Mouse (Mus musculus) limb, embryonic 14.5 days (tissue): ENCODE data around the gene Zfp366. TPM values are rescaled to one million over a fixed set of nuclear protein-coding genes. Genes with fewer than 3 reads are reported as not detected.

Source experiments
- ATAC-seq: fragments of 200-750 bp; cut with Nextera tagmentation; 2 replicates; pipeline ENCODE4 v1.8.0; 2017; ENCODE audit warnings: low read depth, moderate number of reproducible peaks, moderate TSS enrichment; ENCODE audit not compliant: low FRiP score
- DNase-seq: peaks from one replicate; pipeline ENCODE4 v3.0.0-alpha.2; 2015; ENCODE audit warnings: low spot score
- H3K27ac ChIP-seq: fragments of 300-500 bp; sonication (generic); replicated peaks from 2 replicates; pipeline ENCODE4 v1.5.1; 2014; ENCODE audit warnings: low read depth, mild to moderate bottlenecking, low read length, moderate library complexity, mixed read lengths
- H3K27me3 ChIP-seq: fragments of 300-500 bp; sonication (generic); 2 replicates; pipeline ENCODE4 v1.6.1; 2014; ENCODE audit warnings: low read length, mixed read lengths; ENCODE audit not compliant: control insufficient read depth, insufficient read depth
- H3K36me3 ChIP-seq: fragments of 300-500 bp; sonication (generic); 2 replicates; pipeline ENCODE4 v1.6.1; 2014; ENCODE audit warnings: mild to moderate bottlenecking, low read length, moderate library complexity, mixed read lengths; ENCODE audit not compliant: control insufficient read depth, insufficient read depth
- H3K4me1 ChIP-seq: fragments of 300-500 bp; sonication (generic); 2 replicates; pipeline ENCODE4 v1.6.1; 2014; ENCODE audit warnings: antibody characterized with exemption, low read length, mixed read lengths; ENCODE audit not compliant: control insufficient read depth, insufficient read depth
- H3K4me2 ChIP-seq: fragments of 300-500 bp; sonication (generic); replicated peaks from 2 replicates; pipeline ENCODE4 v1.6.1; 2014; ENCODE audit warnings: low read depth, mild to moderate bottlenecking, low read length, moderate library complexity; ENCODE audit not compliant: severe bottlenecking
- H3K4me3 ChIP-seq: fragments of 300-500 bp; sonication (generic); replicated peaks from 2 replicates; pipeline ENCODE4 v1.5.1; 2014; ENCODE audit warnings: low read length
- H3K9ac ChIP-seq: fragments of 300-500 bp; sonication (generic); 2 replicates; pipeline ENCODE4 v1.6.1; 2014; ENCODE audit warnings: mild to moderate bottlenecking, low read depth, low read length, moderate library complexity; ENCODE audit not compliant: severe bottlenecking
- H3K9me3 ChIP-seq: fragments of 300-500 bp; sonication (generic); 2 replicates; pipeline ENCODE4 v1.6.1; 2016; ENCODE audit warnings: low read length; ENCODE audit not compliant: control insufficient read depth
- POLR2A ChIP-seq: fragments of 200-500 bp; IDR thresholded peaks from 2 replicates; pipeline ENCODE4 v1.8.0; 2012; ENCODE audit warnings: inconsistent platforms, mild to moderate bottlenecking, moderate library complexity, borderline replicate concordance; ENCODE audit not compliant: insufficient read depth, insufficient read length; ENCODE audit errors: extremely low read depth
- WGBS: fragments of 180-500 bp; shearing (Covaris S2); extraction: QIAGEN DNeasy Blood & Tissue Kit; methylation state at CpG from one replicate; pipeline ENCODE4 v1.1.7; 2014; 5-methylcytosine and 5-hydroxymethylcytosine counted together
- polyA plus RNA-seq, 2 experiments: library from polyadenylated mRNA; depleted of rRNA in 1 of 2; stranded (reverse) in 1 of 2; unstranded in 1 of 2; fragments of >200 nt; fragmentation: Nextera tagmentation in 1 of 2; extraction: Ambion mirVana in 1 of 2; gene quantifications; 2 replicates each; pipeline versions ENCODE4 v1.2.1 to v1.2.3; 2012 to 2014

The Zfp366 gene
- polyA plus RNA-seq, 2 experiments: 0.73 to 2.5 TPM

- ATAC-seq (no peak), DNase-seq (no peak)
- no peak for TF ChIP-seq POLR2A
- Histone ChIP-seq H3K4me3 (no peak overlapping the region), H3K9ac (no peak overlapping the region), H3K36me3 (no peaks in the 10 kb centered on the region), H3K27ac (no peak overlapping the region), H3K9me3 (no peaks in the 10 kb centered on the region), H3K4me1 (no peaks in the 10 kb centered on the region), H3K27me3 (no peaks in the 10 kb centered on the region), H3K4me2 (no peak overlapping the region)
- WGBS: 80% methylated on average over 3 of the region's 3 CpGs
Measured at GRCm38 (mm10) chr13:99258677-99259076, 74.1 kb downstream of the Zfp366 start.

- Histone ChIP-seq H3K9ac (no peak overlapping the region), H3K4me2 (no peak overlapping the region), H3K27ac (no peak overlapping the region), H3K27me3 (no peaks in the 10 kb centered on the region), H3K4me1 (no peaks in the 10 kb centered on the region), H3K36me3 (no peaks in the 10 kb centered on the region), H3K9me3 (no peaks in the 10 kb centered on the region), H3K4me3 (no peak overlapping the region)
- DNase-seq (peak; percentile 53), ATAC-seq (peak; percentile 85)
- 41% methylated on average over 15 of the region's 15 CpGs for WGBS
- no peak for TF ChIP-seq POLR2A
Measured at GRCm38 (mm10) chr13:99259502-99260174, 75.0 kb downstream of the Zfp366 start.

- ATAC-seq: no peak
- no peak overlapping the region for H3K9ac ChIP-seq
- H3K4me2 ChIP-seq: no peak overlapping the region
- no peaks in the 10 kb centered on the region for H3K9me3 ChIP-seq
- H3K36me3 ChIP-seq: no peaks in the 10 kb centered on the region
- no peak overlapping the region for H3K4me3 ChIP-seq
- H3K27me3 ChIP-seq: no peaks in the 10 kb centered on the region
- DNase-seq: no peak
- no peak for TF ChIP-seq POLR2A
- WGBS: 63% methylated on average over 1 of the region's 1 CpGs
- H3K4me1 ChIP-seq: no peaks in the 10 kb centered on the region
- no peak overlapping the region for H3K27ac ChIP-seq
Measured at GRCm38 (mm10) chr13:99262406-99262805, 77.8 kb downstream of the Zfp366 start.

- no peaks in the 10 kb centered on the region for H3K9me3 ChIP-seq
- TF ChIP-seq POLR2A: no peak
- no peak for DNase-seq
- H3K4me1 ChIP-seq: no peaks in the 10 kb centered on the region
- no peak for ATAC-seq
- H3K27ac ChIP-seq: no peak overlapping the region
- WGBS: 75% methylated on average over 4 of the region's 4 CpGs
- H3K4me3 ChIP-seq: no peak overlapping the region
- no peaks in the 10 kb centered on the region for H3K27me3 ChIP-seq
- H3K9ac ChIP-seq: no peak overlapping the region
- no peak overlapping the region for H3K4me2 ChIP-seq
- no peaks in the 10 kb centered on the region for H3K36me3 ChIP-seq
Measured at GRCm38 (mm10) chr13:99263159-99263783, 78.6 kb downstream of the Zfp366 start.

GRCm38 (mm10) chr13:99264483-99264882 lies 79.9 kb downstream of the Zfp366 start:
- Histone ChIP-seq H3K27me3 (no peaks in the 10 kb centered on the region), H3K36me3 (no peaks in the 10 kb centered on the region), H3K4me1 (no peaks in the 10 kb centered on the region), H3K9ac (no peak overlapping the region), H3K4me2 (no peak overlapping the region), H3K9me3 (no peaks in the 10 kb centered on the region), H3K4me3 (no peak overlapping the region), H3K27ac (no peak overlapping the region)
- ATAC-seq (no peak), DNase-seq (no peak)
- 86% methylated on average over 6 of the region's 6 CpGs for WGBS
- no peak for TF ChIP-seq POLR2A
